Mouse (Mus musculus) common myeloid progenitor, adult 5-6 weeks (primary cell): Measurements from ENCODE around the gene Prap1. TPM values are rescaled to one million over a fixed set of nuclear protein-coding genes. Genes with fewer than 3 reads are reported as not detected.
A peak's percentile ranks its signal among the peaks of the same experiment; 100 is the strongest.

Experiments used
- ATAC-seq: replicated peaks from 2 replicates; pipeline ENCODE4 v1.8.0; 2016; ENCODE audit warnings: low read depth, mild to moderate bottlenecking, moderate TSS enrichment, inconsistent platforms; ENCODE audit not compliant: poor library complexity, severe bottlenecking
- total RNA-seq: library from RNA; stranded (forward); fragments of 200-1000, 187-1606 nt; gene quantifications from 2 replicates; pipeline ENCODE4 v1.2.3, GENCODE M21; 2017

Gene Prap1
- total RNA-seq, 1 experiment from 2014 or later: not detected

GRCm38 (mm10) chr7:140126934-140127333, 33.7 kb downstream of the Prap1 start:
- no peak for ATAC-seq

GRCm38 (mm10) chr7:140127911-140128310, 34.7 kb downstream of the Prap1 start:
- ATAC-seq: no peak

GRCm38 (mm10) chr7:140132184-140132583, 39.0 kb downstream of the Prap1 start:
- ATAC-seq: peak; percentile 77

GRCm38 (mm10) chr7:140134033-140134432, 40.8 kb downstream of the Prap1 start:
- peak; percentile 64 for ATAC-seq

GRCm38 (mm10) chr7:140135106-140135770, 42.0 kb downstream of the Prap1 start:
- no peak for ATAC-seq

GRCm38 (mm10) chr7:140137135-140138020, 44.2 kb downstream of the Prap1 start, which contains the start of gene Mtg1:
TSS of gene Mtg1 (plus strand) at chr7:140137564.
- peak; percentile 70 for ATAC-seq

GRCm38 (mm10) chr7:140138021-140138310, 44.8 kb downstream of the Prap1 start:
- ATAC-seq: no peak

GRCm38 (mm10) chr7:140141350-140141749, 48.2 kb downstream of the Prap1 start:
- peak; percentile 65 for ATAC-seq

- no peak for ATAC-seq
Measured at GRCm38 (mm10) chr7:140144550-140144949, 51.4 kb downstream of the Prap1 start.

Other genes starting within 250 kb of the Prap1 start
- not detected in 2 replicates for gene Kndc1, start 198.7 kb upstream of the Prap1 start, total RNA-seq
- not detected in 2 replicates for gene Utf1, start 149.6 kb upstream of the Prap1 start, total RNA-seq
- gene 6430531B16Rik, start 114.6 kb upstream of the Prap1 start, total RNA-seq: 0.49 TPM in 1 of 2 replicates, not detected in the other
- gene Adam8, start 100.8 kb upstream of the Prap1 start, total RNA-seq: 0.34 and 0.46 TPM in 2 replicates
- 21.7 and 23.6 TPM in 2 replicates for gene Zfp511, start 57.0 kb upstream of the Prap1 start, total RNA-seq
- 47.4 and 54.2 TPM in 2 replicates for gene Tubgcp2, start 56.7 kb upstream of the Prap1 start, total RNA-seq
- not detected in 2 replicates for gene Msx3, start 44.3 kb upstream of the Prap1 start, total RNA-seq
- not detected in 2 replicates for gene Caly, start 10.8 kb upstream of the Prap1 start, total RNA-seq
- 2.8 and 6.6 TPM in 2 replicates for gene Fuom, start 9.0 kb downstream of the Prap1 start, total RNA-seq
- 11.1 and 11.4 TPM in 2 replicates for gene Paox, start 22.4 kb downstream of the Prap1 start, total RNA-seq
- gene Echs1, start 23.1 kb downstream of the Prap1 start, total RNA-seq: 59.3 and 73.0 TPM in 2 replicates
- 13.6 and 21.2 TPM in 2 replicates for gene Mtg1, start 44.2 kb downstream of the Prap1 start, total RNA-seq
- gene Sprn, start 61.5 kb downstream of the Prap1 start, total RNA-seq: not detected in 2 replicates
- not detected in 2 replicates for gene Olfr522, start 71.4 kb downstream of the Prap1 start, total RNA-seq
- not detected in 2 replicates for gene Olfr523, start 79.8 kb downstream of the Prap1 start, total RNA-seq
- gene Olfr524, start 112.6 kb downstream of the Prap1 start, total RNA-seq: not detected in 2 replicates
- not detected in 2 replicates for gene Cd163l1, start 124.9 kb downstream of the Prap1 start, total RNA-seq
- gene 5830411N06Rik, start 153.9 kb downstream of the Prap1 start, total RNA-seq: not detected in 2 replicates
- not detected in 2 replicates for gene Olfr525, start 227.5 kb downstream of the Prap1 start, total RNA-seq
- gene Olfr527, start 240.6 kb downstream of the Prap1 start, total RNA-seq: not detected in 2 replicates